Mouse (Mus musculus) stomach, embryonic 15.5 days (tissue): ENCODE measurements at regions not wholly inside any gene's neighbourhood (a gene's known extent, or its start where the extent isn't known, plus 50 kb on each side); places are given as distances from the start of the nearest gene placed in this dataset.
"Not testable (repeated sequence)": the region's sequence is repeated elsewhere in the genome, so short reads cannot be mapped to it uniquely, and the experiment has no call there.

Source experiments
- ATAC-seq: fragments of 200-750 bp; cut with Nextera tagmentation; 2 replicates; pipeline ENCODE4 v1.8.0; 2017; ENCODE audit warnings: low read depth, moderate number of reproducible peaks, moderate TSS enrichment; ENCODE audit not compliant: insufficient read depth, low FRiP score
- H3K27ac ChIP-seq: fragments of 300-500 bp; sonication (generic); 2 replicates; pipeline ENCODE4 v1.5.1; 2015; ENCODE audit warnings: mild to moderate bottlenecking, inconsistent platforms
- H3K27me3 ChIP-seq: fragments of 300-500 bp; sonication (generic); replicated peaks from 2 replicates; pipeline ENCODE4 v1.6.1; 2015; ENCODE audit warnings: inconsistent platforms
- H3K36me3 ChIP-seq: fragments of 300-500 bp; sonication (generic); 2 replicates; pipeline ENCODE4 v1.6.1; 2015; ENCODE audit warnings: inconsistent platforms
- H3K4me1 ChIP-seq: fragments of 300-500 bp; sonication (generic); 2 replicates; pipeline ENCODE4 v1.6.1; 2015; ENCODE audit warnings: inconsistent platforms
- H3K4me2 ChIP-seq: fragments of 300-500 bp; sonication (generic); 2 replicates; pipeline ENCODE4 v1.6.1; 2015; ENCODE audit warnings: mild to moderate bottlenecking, inconsistent platforms
- H3K4me3 ChIP-seq: fragments of 300-500 bp; sonication (generic); replicated peaks from 2 replicates; pipeline ENCODE4 v1.5.1; 2015; ENCODE audit warnings: inconsistent platforms
- H3K9ac ChIP-seq: fragments of 300-500 bp; sonication (generic); 2 replicates; pipeline ENCODE4 v1.6.1; 2015; ENCODE audit warnings: inconsistent platforms
- H3K9me3 ChIP-seq: fragments of 300-500 bp; sonication (generic); 2 replicates; pipeline ENCODE4 v1.6.1; 2016; ENCODE audit warnings: inconsistent platforms
- WGBS: fragments of 180-500 bp; shearing (Covaris S2); methylation state at CpG from one replicate; pipeline ENCODE4 v1.1.7; 2015; 5-methylcytosine and 5-hydroxymethylcytosine counted together

DNA sequence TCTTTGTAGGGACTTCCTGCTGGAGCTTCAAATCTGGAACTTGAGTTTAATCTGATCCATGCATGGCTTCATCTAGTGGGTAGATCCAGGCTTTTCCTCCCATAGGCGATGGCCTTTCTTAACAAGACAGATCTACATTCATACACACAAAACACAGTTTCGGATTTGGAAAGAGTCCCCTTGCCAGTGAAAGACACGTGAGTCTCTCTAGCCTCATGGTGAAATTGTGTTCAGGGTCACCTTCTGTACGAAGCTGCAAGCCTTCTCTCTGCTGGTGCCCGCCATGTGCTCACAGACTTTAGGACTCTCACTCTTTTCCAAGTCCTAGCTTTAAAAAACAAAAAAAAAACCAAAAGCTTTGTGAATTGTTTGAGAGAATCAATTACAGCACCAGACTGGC lies 51.4 kb upstream of the Dlx2 start:
- Histone ChIP-seq H3K9me3 (no peaks in the 10 kb centered on the region), H3K27me3 (0 out of 2 replicates have a peak, but pooled peaks cover 2% of the 10 kb centered on the region), H3K27ac (no peak overlapping the region), H3K4me3 (no peak overlapping the region), H3K36me3 (no peaks in the 10 kb centered on the region), H3K4me2 (no peak overlapping the region), H3K9ac (no peak overlapping the region), H3K4me1 (no peaks in the 10 kb centered on the region)
- 74% methylated on average over 5 of the region's 5 CpGs for WGBS
- no peak for ATAC-seq

DNA sequence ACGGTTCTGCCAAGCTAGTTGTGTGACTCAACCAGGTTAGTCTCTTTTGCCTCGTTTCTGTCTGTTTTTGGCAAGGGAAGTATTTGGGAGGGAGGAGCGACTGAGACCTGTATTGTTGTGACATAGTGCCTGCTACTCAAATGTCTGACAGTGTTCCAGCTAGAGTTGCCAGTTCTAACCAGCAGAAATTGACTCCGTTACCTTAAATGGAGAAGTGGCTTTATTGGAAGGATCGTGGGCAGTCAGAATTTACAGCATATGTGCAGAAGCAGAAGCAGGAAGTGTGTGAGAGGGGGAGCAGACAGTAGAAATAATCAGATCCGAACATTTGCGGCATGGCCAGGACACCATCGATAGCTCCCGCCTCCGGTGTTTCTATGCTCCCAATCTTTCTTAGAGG lies 51.8 kb upstream of the Dlx2 start:
- ATAC-seq: no peak
- 0 out of 2 replicates have a peak, but pooled peaks cover 2% of the 10 kb centered on the region for H3K27me3 ChIP-seq
- peak overlapping the region; percentile 31; the same call in 1 of the 2 replicates for H3K4me2 ChIP-seq
- no peaks in the 10 kb centered on the region for H3K36me3 ChIP-seq
- H3K4me1 ChIP-seq: no peaks in the 10 kb centered on the region
- no peaks in the 10 kb centered on the region for H3K9me3 ChIP-seq
- no peak overlapping the region for H3K9ac ChIP-seq
- WGBS: 60% methylated on average over 10 of the region's 10 CpGs
- no peak overlapping the region for H3K4me3 ChIP-seq
- 0 out of 2 replicates have a peak overlapping the region, but pooled peaks have one; percentile 7 for H3K27ac ChIP-seq

DNA sequence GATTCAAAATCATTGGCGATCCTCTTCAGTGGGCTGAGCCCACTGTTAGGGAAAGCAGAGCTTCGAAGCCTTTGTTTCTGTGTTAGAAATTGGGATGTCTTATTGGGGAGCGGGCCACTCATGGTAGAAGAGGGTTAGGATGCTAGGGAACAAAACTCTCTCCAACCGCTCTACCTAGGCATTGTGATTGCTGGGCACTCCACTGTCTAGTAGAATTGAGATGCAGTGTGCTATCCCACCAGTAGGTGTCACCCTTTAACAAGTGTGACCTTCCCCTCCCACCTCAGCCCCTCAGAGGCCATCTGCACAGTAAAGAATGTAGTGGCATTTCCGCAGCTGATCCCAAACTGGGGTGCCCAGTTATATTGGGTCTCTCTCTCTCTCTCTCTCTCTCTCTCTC lies 52.2 kb upstream of the Dlx2 start:
- peak; percentile 71; the same call in 1 of the 2 replicates for ATAC-seq
- 11% methylated on average over 5 of the region's 5 CpGs for WGBS
- H3K27me3 ChIP-seq: 0 out of 2 replicates have a peak, but pooled peaks cover 2% of the 10 kb centered on the region
- peak overlapping the region; percentile 31; the same call in 1 of the 2 replicates for H3K4me2 ChIP-seq
- no peaks in the 10 kb centered on the region for H3K4me1 ChIP-seq
- no peak overlapping the region for H3K27ac ChIP-seq
- no peaks in the 10 kb centered on the region for H3K36me3 ChIP-seq
- H3K9me3 ChIP-seq: no peaks in the 10 kb centered on the region
- H3K9ac ChIP-seq: no peak overlapping the region
- no peak overlapping the region for H3K4me3 ChIP-seq

DNA sequence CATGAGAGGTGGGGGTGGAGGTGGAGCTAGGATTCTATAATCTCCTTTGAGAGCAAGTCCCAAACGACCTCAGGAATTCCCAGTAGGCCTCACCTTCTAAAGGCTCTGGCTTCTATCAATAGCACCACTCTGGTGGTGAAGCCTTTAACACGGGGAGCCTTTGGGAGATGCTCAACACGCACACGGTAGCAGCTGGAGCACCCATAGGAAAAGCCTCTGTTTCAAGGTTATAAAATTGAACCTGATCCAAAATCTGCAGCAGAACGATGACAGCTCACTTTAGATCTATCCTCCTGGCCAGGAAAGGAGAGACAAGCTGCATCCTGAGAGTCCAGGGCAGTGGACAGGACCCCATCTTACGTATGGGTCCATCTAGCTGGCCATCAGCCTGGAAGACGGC lies 53.7 kb upstream of the Dlx2 start:
- H3K4me3 ChIP-seq: no peak overlapping the region
- 68% methylated on average over 7 of the region's 7 CpGs for WGBS
- ATAC-seq: no peak
- no peaks in the 10 kb centered on the region for H3K4me1 ChIP-seq
- H3K4me2 ChIP-seq: no peak overlapping the region
- no peaks in the 10 kb centered on the region for H3K36me3 ChIP-seq
- H3K9ac ChIP-seq: no peak overlapping the region
- 0 out of 2 replicates have a peak, but pooled peaks cover 2% of the 10 kb centered on the region for H3K27me3 ChIP-seq
- H3K27ac ChIP-seq: no peak overlapping the region
- H3K9me3 ChIP-seq: no peaks in the 10 kb centered on the region

DNA sequence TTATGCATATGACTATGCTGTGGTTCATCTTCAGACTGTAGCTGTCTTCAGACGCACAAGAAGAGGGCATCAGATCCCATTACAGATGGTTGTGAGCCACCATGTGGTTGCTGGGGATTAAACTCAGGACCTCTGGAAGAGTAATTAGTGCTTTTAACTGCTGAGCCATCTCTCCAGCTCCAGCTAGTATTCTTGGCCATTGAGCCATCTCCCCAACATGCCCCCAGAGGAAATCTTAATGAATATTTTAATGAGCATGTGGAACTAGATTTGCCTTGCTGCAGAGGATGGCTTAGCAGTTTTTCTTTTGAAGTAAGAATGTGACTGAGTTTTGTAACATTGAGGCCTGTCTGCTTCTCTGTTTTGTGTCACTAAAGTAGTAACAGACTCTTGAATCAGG lies 54.4 kb upstream of the Dlx2 start:
- H3K4me1 ChIP-seq: no peaks in the 10 kb centered on the region
- no peak for ATAC-seq
- H3K4me2 ChIP-seq: no peak overlapping the region
- no peaks in the 10 kb centered on the region for H3K9me3 ChIP-seq
- H3K27me3 ChIP-seq: 0 out of 2 replicates have a peak, but pooled peaks cover 2% of the 10 kb centered on the region
- H3K4me3 ChIP-seq: no peak overlapping the region
- H3K27ac ChIP-seq: no peak overlapping the region
- H3K9ac ChIP-seq: no peak overlapping the region
- WGBS: 86% methylated on average over 1 of the region's 1 CpGs
- H3K36me3 ChIP-seq: no peaks in the 10 kb centered on the region

DNA sequence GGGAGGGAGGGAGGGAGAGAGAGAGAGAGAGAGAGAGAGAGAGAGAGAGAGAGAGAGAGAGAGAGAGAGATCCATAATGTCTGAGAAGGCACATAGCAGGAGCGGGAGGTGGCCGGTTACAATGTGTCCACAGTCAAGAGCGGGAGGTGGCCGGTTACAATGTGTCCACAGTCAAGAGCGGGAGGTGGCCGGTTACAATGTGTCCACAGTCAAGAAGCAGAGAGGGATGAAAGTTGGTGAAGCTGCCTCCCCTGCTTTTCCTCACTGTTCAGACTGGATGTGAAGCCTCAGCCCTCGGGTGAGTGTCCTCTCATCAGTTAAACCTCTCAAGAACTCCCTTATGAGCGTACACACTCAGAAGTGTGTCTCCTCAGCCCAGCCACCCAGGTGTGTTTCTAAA lies 57.2 kb upstream of the Dlx2 start:
- not testable (repeated sequence) for H3K4me2 ChIP-seq, H3K36me3 ChIP-seq, H3K9me3 ChIP-seq, H3K9ac ChIP-seq, H3K4me3 ChIP-seq, H3K27me3 ChIP-seq, ATAC-seq, H3K27ac ChIP-seq, H3K4me1 ChIP-seq
- WGBS: 91% methylated on average over 8 of the region's 8 CpGs

DNA sequence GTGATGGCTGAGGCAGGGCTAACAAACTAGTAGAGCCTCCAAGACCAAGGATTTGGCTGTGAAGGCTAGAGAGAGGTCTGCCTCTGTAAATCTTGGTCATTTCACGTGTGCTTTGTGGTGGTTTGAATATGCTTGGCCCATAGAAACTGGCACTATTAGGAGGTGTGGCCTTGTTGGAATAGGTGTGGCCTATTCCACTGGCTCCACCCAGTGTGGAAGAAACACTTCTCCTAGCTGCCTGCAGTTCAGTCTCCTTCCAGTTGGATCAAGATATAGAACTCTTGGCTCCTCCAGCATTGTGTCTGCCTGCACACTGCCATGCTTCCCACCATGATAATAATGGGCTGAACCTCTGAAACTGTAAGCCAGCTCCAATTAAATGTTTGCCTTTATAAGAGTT lies 59.1 kb upstream of the Dlx2 start:
- no peak for ATAC-seq
- H3K4me1 ChIP-seq: 0 out of 2 replicates have a peak, but pooled peaks cover under 1% of the 10 kb centered on the region
- no peak overlapping the region for H3K4me3 ChIP-seq
- H3K9ac ChIP-seq: no peak overlapping the region
- WGBS: 90% methylated on average over 1 of the region's 1 CpGs
- H3K27me3 ChIP-seq: no peaks in the 10 kb centered on the region
- no peak overlapping the region for H3K4me2 ChIP-seq
- no peaks in the 10 kb centered on the region for H3K36me3 ChIP-seq
- H3K27ac ChIP-seq: no peak overlapping the region
- H3K9me3 ChIP-seq: no peaks in the 10 kb centered on the region

DNA sequence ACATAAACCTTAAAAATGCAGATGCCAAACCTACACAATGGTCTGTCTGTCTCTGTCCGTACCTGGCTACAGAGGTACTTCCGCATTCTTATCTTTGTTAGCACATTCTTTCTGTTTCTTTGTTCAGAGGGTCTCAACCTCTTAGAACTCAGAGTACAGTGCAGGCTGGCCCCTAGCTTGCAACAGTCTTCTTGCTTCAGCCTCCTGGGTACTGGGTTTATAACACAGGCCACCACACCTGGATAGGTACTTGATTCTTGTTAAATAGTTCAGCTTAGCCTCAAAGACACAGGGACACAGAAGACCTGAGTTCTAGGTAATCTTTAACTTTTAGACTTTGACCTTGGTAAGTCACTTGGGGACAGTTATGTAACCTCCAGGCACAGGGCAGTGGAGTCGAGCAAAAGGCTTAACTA lies 60.5 kb upstream of the Dlx2 start:
- Histone ChIP-seq H3K27ac (no peak overlapping the region), H3K9ac (no peak overlapping the region), H3K4me3 (no peak overlapping the region), H3K9me3 (no peaks in the 10 kb centered on the region), H3K4me1 (0 out of 2 replicates have a peak, but pooled peaks cover 3% of the 10 kb centered on the region), H3K27me3 (no peaks in the 10 kb centered on the region), H3K4me2 (no peak overlapping the region), H3K36me3 (no peaks in the 10 kb centered on the region)
- ATAC-seq: no peak
- WGBS: 61% methylated on average over 3 of the region's 3 CpGs

DNA sequence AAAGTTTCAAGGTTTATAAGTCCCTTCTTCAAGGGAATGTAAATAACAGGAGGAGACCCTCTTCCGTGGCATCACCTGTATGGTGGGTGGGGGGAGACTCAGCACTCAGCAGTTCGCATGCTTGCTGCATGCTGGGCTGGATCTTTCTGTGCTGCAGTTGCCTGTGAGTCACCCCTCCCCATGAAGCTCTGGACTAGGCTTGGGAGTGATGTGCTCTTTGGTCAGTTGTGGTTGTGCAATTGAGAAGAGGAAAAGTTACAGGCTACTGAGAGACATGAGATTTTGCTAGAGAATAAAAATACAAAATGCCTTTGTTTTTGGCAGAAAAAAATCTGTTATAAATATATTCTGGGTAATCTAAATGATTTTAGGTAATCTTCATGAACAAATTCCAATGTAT lies 66.7 kb upstream of the Dlx2 start:
- no peaks in the 10 kb centered on the region for H3K27me3 ChIP-seq
- no peaks in the 10 kb centered on the region for H3K36me3 ChIP-seq
- H3K9me3 ChIP-seq: no peaks in the 10 kb centered on the region
- H3K4me2 ChIP-seq: no peak overlapping the region
- ATAC-seq: no peak
- no peak overlapping the region for H3K27ac ChIP-seq
- WGBS: 62% methylated on average over 2 of the region's 2 CpGs
- H3K9ac ChIP-seq: no peak overlapping the region
- 0 out of 2 replicates have a peak, but pooled peaks cover 3% of the 10 kb centered on the region for H3K4me1 ChIP-seq
- no peak overlapping the region for H3K4me3 ChIP-seq

DNA sequence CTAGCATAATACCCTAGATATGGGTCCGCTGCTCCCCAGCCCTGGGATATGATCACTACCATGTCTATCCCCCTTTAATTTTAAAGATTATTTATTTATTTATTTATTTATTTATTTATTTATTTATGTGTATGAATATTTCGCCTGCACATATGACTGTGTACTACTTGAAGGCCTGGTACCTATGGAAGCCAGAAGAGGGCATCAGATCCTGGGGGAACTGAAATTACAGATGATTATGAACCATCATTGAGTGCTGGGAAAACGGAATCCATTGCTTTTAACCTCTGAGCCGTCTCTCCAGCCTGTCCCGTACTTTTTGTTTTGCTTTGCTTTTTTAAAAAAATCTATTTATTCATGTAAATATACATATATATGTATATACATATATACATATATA lies 70.0 kb upstream of the Dlx2 start:
- 82% methylated on average over 5 of the region's 5 CpGs for WGBS

DNA sequence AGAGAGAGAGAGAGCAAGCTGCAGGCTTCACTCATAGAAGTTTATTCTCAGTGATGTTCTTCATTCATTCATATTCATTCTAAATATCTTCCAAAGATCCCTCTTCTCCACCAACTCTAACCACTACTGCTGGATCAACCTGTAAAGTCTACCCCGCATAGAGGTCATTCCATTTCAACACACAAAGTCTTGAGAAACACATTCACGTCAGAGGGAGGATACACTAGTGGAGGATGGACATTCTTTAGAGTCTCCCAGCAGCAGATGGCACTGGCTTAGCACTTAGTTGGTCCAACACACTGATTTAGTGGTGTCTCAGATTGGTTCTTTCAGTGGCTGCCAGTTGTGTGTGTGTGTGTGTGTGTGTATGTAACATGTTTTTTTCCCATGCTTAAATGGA lies 74.9 kb upstream of the Dlx2 start:
- WGBS: 96% methylated on average over 2 of the region's 2 CpGs
- no peaks in the 10 kb centered on the region for H3K9me3 ChIP-seq
- H3K4me3 ChIP-seq: no peak overlapping the region
- H3K27me3 ChIP-seq: no peaks in the 10 kb centered on the region
- no peaks in the 10 kb centered on the region; the same call in 1 of the 2 replicates for H3K4me1 ChIP-seq
- ATAC-seq: no peak
- no peaks in the 10 kb centered on the region for H3K36me3 ChIP-seq
- no peak overlapping the region for H3K9ac ChIP-seq
- H3K27ac ChIP-seq: no peak overlapping the region
- H3K4me2 ChIP-seq: no peak overlapping the region

More for the DNA sequence above, 70.0 kb upstream of the Dlx2 start:
- Histone ChIP-seq H3K9ac (no peak overlapping the region), H3K4me2 (no peak overlapping the region), H3K36me3 (no peaks in the 10 kb centered on the region), H3K4me1 (no peaks in the 10 kb centered on the region), H3K27ac (no peak overlapping the region), H3K9me3 (no peaks in the 10 kb centered on the region), H3K4me3 (no peak overlapping the region), H3K27me3 (no peaks in the 10 kb centered on the region)
- no peak for ATAC-seq

DNA sequence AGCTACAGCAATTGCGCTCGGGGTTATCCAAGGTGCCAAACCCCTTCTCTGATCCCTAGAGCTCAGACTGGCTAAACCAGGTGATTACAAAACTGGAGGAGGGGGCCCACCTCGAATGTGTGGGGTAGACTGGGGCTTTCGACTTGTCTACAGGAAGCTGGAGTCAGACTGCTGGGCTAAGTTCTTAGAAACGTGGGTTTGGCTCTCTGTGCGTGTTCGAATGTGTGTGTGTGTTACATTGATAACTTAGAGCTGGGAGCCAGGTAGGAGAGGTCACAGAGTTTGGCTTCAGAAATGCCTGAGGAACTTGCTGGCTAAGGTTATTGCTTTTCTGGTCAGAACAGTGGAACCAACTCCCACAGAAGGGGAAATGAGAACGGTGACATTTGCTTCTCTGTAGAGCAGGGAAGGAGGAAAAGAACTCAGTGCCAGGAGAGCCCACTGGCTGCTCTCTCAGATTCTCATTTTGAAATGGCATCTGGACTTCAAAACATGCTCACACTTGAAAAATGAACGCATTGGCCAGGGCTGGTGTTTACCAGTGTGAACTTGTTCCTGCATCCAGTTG lies 76.1 kb upstream of the Dlx2 start:
- H3K27ac ChIP-seq: no peak overlapping the region
- H3K4me1 ChIP-seq: peaks cover 5% of the 10 kb centered on the region
- no peaks in the 10 kb centered on the region for H3K27me3 ChIP-seq
- no peak overlapping the region for H3K4me3 ChIP-seq
- H3K9me3 ChIP-seq: no peaks in the 10 kb centered on the region
- ATAC-seq: no peak
- no peak overlapping the region for H3K9ac ChIP-seq
- H3K36me3 ChIP-seq: no peaks in the 10 kb centered on the region
- H3K4me2 ChIP-seq: no peak overlapping the region
- WGBS: 62% methylated on average over 9 of the region's 9 CpGs

DNA sequence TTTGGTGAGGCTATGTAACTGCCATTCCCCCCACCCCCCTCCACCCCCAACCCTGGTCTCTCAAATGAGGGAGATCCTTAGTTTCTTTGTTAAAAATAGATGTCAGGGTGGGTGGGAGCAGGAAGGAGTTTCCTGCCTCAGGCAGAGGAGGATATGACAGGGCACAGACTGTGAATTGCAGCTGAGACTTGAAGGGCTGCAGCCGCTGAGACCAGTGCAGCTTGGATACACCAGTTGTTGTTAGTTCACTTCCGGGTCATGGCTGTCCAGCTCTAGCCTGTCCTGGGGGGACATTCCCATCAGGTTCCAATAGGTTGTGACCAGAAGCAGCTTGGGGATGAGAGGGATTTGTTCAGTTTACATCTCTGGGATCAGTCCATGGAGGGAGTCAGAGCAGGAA lies 76.6 kb upstream of the Dlx2 start:
- 77% methylated on average over 2 of the region's 2 CpGs for WGBS
- Histone ChIP-seq H3K4me1 (peaks cover 5% of the 10 kb centered on the region), H3K27ac (no peak overlapping the region), H3K9ac (no peak overlapping the region), H3K36me3 (no peaks in the 10 kb centered on the region), H3K4me2 (no peak overlapping the region), H3K4me3 (no peak overlapping the region), H3K27me3 (no peaks in the 10 kb centered on the region), H3K9me3 (no peaks in the 10 kb centered on the region)
- no peak for ATAC-seq
